Mouse (Mus musculus) embryonic fibroblast, embryonic 13.5 days (primary cell): ENCODE measurements around the gene Prrc2a.

Source experiments
- CTCF ChIP-seq: IDR thresholded peaks from 2 replicates; pipeline ENCODE4 v1.5.1; 2011; ENCODE audit warnings: mild to moderate bottlenecking, control low read depth, low read length, moderate library complexity, borderline replicate concordance; ENCODE audit not compliant: insufficient read depth
- POLR2A ChIP-seq: IDR thresholded peaks from 2 replicates; pipeline ENCODE4 v1.6.1; 2011; ENCODE audit warnings: low read depth, mild to moderate bottlenecking, control low read depth, low read length, moderate library complexity

DNA sequence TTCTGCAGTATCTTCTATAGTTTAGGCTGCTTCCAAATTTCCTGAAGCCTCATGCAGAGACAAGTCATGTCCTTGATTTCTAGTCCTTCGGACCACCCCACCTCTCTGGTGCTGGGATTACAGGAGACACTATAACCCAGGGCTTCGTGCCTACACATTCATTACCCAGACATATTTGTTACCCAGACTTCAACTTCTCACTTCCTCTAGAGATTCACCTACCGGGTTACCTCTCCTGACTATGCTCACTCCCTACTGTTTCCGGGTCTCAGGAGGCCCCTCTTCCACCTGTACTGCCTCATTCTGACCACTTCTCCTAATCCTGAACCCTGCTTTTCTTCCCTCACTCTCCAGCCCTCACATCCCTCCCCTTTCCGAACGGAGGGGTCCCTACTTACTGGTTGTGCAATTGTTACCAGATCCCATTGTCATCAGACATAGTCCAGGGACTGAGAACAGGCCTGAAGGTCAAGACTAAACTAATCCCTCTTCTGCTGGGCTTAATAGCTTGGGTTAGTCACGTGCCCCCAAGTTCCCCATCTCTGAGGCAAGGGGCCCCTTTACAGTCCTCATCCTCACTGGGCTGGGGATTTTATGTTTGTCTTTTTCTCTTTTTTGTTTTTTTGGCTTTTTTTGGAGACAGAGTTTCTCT, 23.4 kb upstream of the Prrc2a start, which contains the start of gene Lst1:
- TF ChIP-seq CTCF (no peak), POLR2A (no peak)
